Mouse (Mus musculus) stomach, postnatal 0 days (tissue): ENCODE results near the gene Fgfr2. TPM values are rescaled to one million over a fixed set of nuclear protein-coding genes. Genes with fewer than 3 reads are reported as not detected.
"Not testable (repeated sequence)": the region's sequence is repeated elsewhere in the genome, so short reads cannot be mapped to it uniquely, and the experiment has no call there.

Experiments used
- ATAC-seq: fragments of 200-750 bp; cut with Nextera tagmentation; 2 replicates; pipeline ENCODE4 v1.8.0; 2017; ENCODE audit not compliant: low FRiP score, low TSS enrichment
- DNase-seq: peaks from one replicate; pipeline ENCODE4 v3.0.0-alpha.2; 2016; ENCODE audit warnings: low spot score
- H3K27ac ChIP-seq: fragments of 300-500 bp; sonication (generic); replicated peaks from 2 replicates; pipeline ENCODE4 v1.5.1; 2014; ENCODE audit warnings: mild to moderate bottlenecking, control low read depth
- H3K27me3 ChIP-seq: fragments of 300-500 bp; sonication (generic); 2 replicates; pipeline ENCODE4 v1.6.1; 2014; ENCODE audit warnings: low read length; ENCODE audit not compliant: control insufficient read depth, insufficient read depth
- H3K36me3 ChIP-seq: fragments of 300-500 bp; sonication (generic); 2 replicates; pipeline ENCODE4 v1.6.1; 2014; ENCODE audit warnings: low read length, mixed read lengths; ENCODE audit not compliant: control insufficient read depth, insufficient read depth
- H3K4me1 ChIP-seq: fragments of 300-500 bp; sonication (generic); replicated peaks from 2 replicates; pipeline ENCODE4 v1.6.1; 2014; ENCODE audit warnings: antibody characterized with exemption; ENCODE audit not compliant: control insufficient read depth, insufficient read depth
- H3K4me2 ChIP-seq: fragments of 300-500 bp; sonication (generic); replicated peaks from 2 replicates; pipeline ENCODE4 v1.6.1; 2014; ENCODE audit warnings: low read depth, mild to moderate bottlenecking, control low read depth, moderate library complexity
- H3K4me3 ChIP-seq: fragments of 300-500 bp; sonication (generic); 2 replicates; pipeline ENCODE4 v1.5.1; 2014; ENCODE audit warnings: low read depth, low read length, control low read depth
- H3K9ac ChIP-seq: fragments of 300-500 bp; sonication (generic); 2 replicates; pipeline ENCODE4 v1.6.1; 2014; ENCODE audit warnings: mild to moderate bottlenecking, low read length, control low read depth, mixed read lengths
- H3K9me3 ChIP-seq: fragments of 300-500 bp; sonication (generic); 2 replicates; pipeline ENCODE4 v1.6.1; 2016; ENCODE audit warnings: low read length; ENCODE audit not compliant: control insufficient read depth
- CTCF ChIP-seq: IDR thresholded peaks from 2 replicates; pipeline ENCODE4 v1.5.1; 2016; ENCODE audit warnings: antibody characterized with exemption, low read depth, mild to moderate bottlenecking, moderate library complexity
- EP300 ChIP-seq: optimal IDR thresholded peaks from 2 replicates; pipeline ENCODE3; 2016; ENCODE audit warnings: antibody characterized with exemption
- whole genome bisulfite sequencing: fragments of 180-500 bp; shearing (Covaris S2); extraction: QIAGEN DNeasy Blood & Tissue Kit; methylation state at CpG from one replicate; pipeline ENCODE4 v1.1.7; 2014; 5-methylcytosine and 5-hydroxymethylcytosine counted together
- polyA plus RNA-seq: library from polyadenylated mRNA; unstranded; fragments of >200 nt; fragmentation: Nextera tagmentation; extraction: Ambion mirVana; gene quantifications from 2 replicates; pipeline ENCODE4 v1.2.1, GENCODE M21; 2015

The Fgfr2 gene
- polyA plus RNA-seq, 1 experiment from 2014 or later: 60.8 TPM

- Histone ChIP-seq H3K36me3 (no peaks in the 10 kb centered on the region), H3K9me3 (no peaks in the 10 kb centered on the region), H3K4me1 (no peaks in the 10 kb centered on the region), H3K4me2 (no peak overlapping the region), H3K9ac (no peak overlapping the region), H3K27me3 (no peaks in the 10 kb centered on the region), H3K27ac (no peak overlapping the region), H3K4me3 (no peak overlapping the region)
- DNase-seq (no peak), ATAC-seq (no peak)
- no peak for TF ChIP-seq EP300
- TF ChIP-seq CTCF: no peak
- 62% methylated on average over 2 of the region's 2 CpGs for WGBS
Observed at GRCm38 (mm10) chr7:132509110-132509509, 614.0 kb downstream of the Fgfr2 start.

DNA sequence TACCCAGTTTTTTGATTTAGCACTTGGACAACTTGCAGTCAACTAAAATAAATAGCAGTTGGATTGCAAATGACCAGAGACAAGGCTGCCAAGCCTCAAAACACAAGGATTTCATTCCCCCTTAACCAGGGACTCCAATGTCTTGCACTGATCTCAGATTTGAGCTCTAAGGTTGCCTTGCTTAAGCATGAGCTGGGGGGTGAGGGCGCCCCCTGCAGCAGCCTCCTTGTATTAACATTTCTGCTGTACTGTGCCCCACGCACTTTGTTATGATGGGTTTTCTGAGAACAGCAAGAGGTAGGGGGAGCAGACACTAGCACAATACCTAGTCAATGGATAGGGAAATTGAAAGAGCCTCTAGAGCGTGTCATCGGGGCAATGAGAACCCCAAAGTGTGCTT lies 615.8 kb downstream of the Fgfr2 start:
- H3K9me3 ChIP-seq: no peaks in the 10 kb centered on the region

GRCm38 (mm10) chr7:132506226-132506625 lies 616.9 kb downstream of the Fgfr2 start:
- Histone ChIP-seq H3K4me3 (no peak overlapping the region), H3K9ac (no peak overlapping the region), H3K9me3 (no peaks in the 10 kb centered on the region), H3K27ac (no peak overlapping the region), H3K36me3 (no peaks in the 10 kb centered on the region), H3K4me2 (no peak overlapping the region), H3K4me1 (no peaks in the 10 kb centered on the region), H3K27me3 (no peaks in the 10 kb centered on the region)
- 48% methylated on average over 5 of the region's 5 CpGs for WGBS
- no peak for ATAC-seq
- DNase-seq: no peak
- TF ChIP-seq EP300 (no peak), CTCF (no peak)

More for the DNA sequence above, 615.8 kb downstream of the Fgfr2 start:
- H3K4me2 ChIP-seq: no peak overlapping the region
- no peak overlapping the region for H3K9ac ChIP-seq
- TF ChIP-seq CTCF (peak; percentile 66), EP300 (no peak)
- ATAC-seq (no peak), DNase-seq (no peak)
- WGBS: 58% methylated on average over 4 of the region's 4 CpGs
- no peak overlapping the region for H3K27ac ChIP-seq
- no peak overlapping the region for H3K4me3 ChIP-seq
- no peaks in the 10 kb centered on the region for H3K4me1 ChIP-seq
- H3K27me3 ChIP-seq: no peaks in the 10 kb centered on the region
- no peaks in the 10 kb centered on the region for H3K36me3 ChIP-seq

DNA sequence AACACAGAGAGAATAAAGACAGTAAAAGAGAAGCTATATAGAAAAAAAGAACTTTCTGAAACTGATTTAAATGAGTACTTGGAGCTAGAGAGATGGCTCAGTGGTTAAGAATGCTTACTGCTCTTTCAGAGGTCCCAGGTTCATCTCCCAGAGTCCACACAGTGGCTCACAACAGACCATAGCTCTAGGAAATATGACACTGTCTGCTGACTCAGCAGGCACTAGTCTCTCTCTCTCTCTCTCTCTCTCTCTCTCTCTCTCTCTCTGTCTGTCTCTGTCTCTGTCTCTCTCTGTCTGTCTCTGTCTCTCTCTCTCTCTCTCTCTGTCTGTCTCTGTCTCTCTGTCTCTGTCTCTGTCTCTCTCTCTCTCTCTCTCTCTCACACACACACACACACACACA lies 620.7 kb downstream of the Fgfr2 start:
- not testable (repeated sequence) for H3K4me2 ChIP-seq, H3K36me3 ChIP-seq, H3K9me3 ChIP-seq, H3K27me3 ChIP-seq, ATAC-seq, H3K4me1 ChIP-seq, H3K4me3 ChIP-seq, H3K9ac ChIP-seq, H3K27ac ChIP-seq, DNase-seq

- Histone ChIP-seq H3K27ac (no peak overlapping the region), H3K27me3 (no peaks in the 10 kb centered on the region), H3K4me1 (no peaks in the 10 kb centered on the region), H3K4me2 (no peak overlapping the region), H3K9me3 (no peaks in the 10 kb centered on the region), H3K4me3 (no peak overlapping the region), H3K9ac (no peak overlapping the region), H3K36me3 (no peaks in the 10 kb centered on the region)
- DNase-seq (no peak), ATAC-seq (no peak)
- WGBS: 95% methylated on average over 3 of the region's 3 CpGs
- TF ChIP-seq EP300 (no peak), CTCF (no peak)
Observed at GRCm38 (mm10) chr7:132497142-132497541, 626.0 kb downstream of the Fgfr2 start.

DNA sequence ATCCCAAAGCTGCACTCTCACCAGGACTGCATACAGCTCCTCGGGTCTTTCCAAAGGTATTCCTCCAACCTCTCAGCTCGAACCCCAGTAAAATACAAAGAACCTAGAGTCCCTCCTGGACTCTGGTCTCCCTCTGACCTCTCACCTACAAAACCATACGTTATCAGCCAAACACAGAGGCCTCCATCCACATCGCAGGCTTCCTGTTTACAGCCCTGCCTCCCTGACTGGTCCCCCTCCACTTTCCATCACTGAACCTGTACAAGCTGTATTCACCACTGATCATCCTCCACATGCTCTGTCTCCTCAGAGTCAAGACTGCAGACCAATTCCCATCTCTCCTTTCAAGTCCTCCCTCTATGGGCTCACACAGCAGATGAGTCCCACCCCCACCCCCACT lies 628.9 kb downstream of the Fgfr2 start:
- 0 out of 2 replicates have a peak, but pooled peaks have one; percentile 11 for ATAC-seq
- H3K4me2 ChIP-seq: no peak overlapping the region
- TF ChIP-seq CTCF (no peak), EP300 (no peak)
- H3K4me3 ChIP-seq: no peak overlapping the region
- H3K9ac ChIP-seq: no peak overlapping the region
- no peaks in the 10 kb centered on the region for H3K36me3 ChIP-seq
- H3K9me3 ChIP-seq: no peaks in the 10 kb centered on the region
- peak; percentile 19 for DNase-seq
- 29% methylated on average over 4 of the region's 4 CpGs for WGBS
- H3K27ac ChIP-seq: no peak overlapping the region
- H3K27me3 ChIP-seq: no peaks in the 10 kb centered on the region
- no peaks in the 10 kb centered on the region for H3K4me1 ChIP-seq
